Mouse (Mus musculus) olfactory bulb, adult 2 months (tissue): Measurements from ENCODE around the gene Arid1b.

Experiments
- CTCF ChIP-seq: fragments of 200-500 bp; IDR thresholded peaks from 2 replicates; pipeline ENCODE4 v1.5.1; 2012; ENCODE audit warnings: low read depth, mild to moderate bottlenecking, low read length, moderate library complexity; ENCODE audit not compliant: insufficient read depth
- POLR2A ChIP-seq: fragments of 200-500 bp; IDR thresholded peaks from 2 replicates; pipeline ENCODE4 v1.6.1; 2012; ENCODE audit warnings: mild to moderate bottlenecking, low read depth, low read length, moderate library complexity; ENCODE audit not compliant: insufficient read depth

DNA sequence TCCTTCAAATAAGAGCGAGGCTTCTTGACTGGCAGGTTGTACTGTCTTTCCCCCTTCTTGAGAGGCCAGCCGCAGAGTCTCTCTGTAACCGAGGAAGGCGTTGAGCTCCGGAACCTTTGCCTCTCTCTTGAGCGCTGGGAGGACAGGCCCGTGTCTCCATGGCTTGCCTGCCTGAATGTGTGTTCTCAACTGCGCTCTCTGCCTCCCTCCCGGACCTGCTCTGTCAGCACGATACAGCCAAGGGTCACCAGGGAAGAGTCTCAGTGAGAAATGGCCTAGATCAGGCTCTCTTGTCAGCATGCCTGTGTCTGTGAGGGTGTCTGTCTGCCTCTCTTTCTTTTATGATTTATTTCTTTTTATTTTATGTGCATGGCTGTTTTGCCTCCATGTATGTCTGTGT lies 29.6 kb downstream of the Arid1b start:
- TF ChIP-seq POLR2A = no peak
- no peak for TF ChIP-seq CTCF
